Mouse (Mus musculus): ENCODE results near the gene Pbrm1. TPM values are rescaled to one million over a fixed set of nuclear protein-coding genes. Genes with fewer than 3 reads are reported as not detected.

Gene Pbrm1
- polyA plus RNA-seq, 1 experiment from 2014 or later: 131 TPM

- Histone ChIP-seq H3K36me3 (peaks cover 61% of the 10 kb centered on the region), H3K9ac (peak overlapping the region; percentile 94), H3K4me2 (peak overlapping the region; percentile 81), H3K4me3 (replicated peaks) (peak overlapping the region; percentile 88), H3K27ac (0 out of 2 replicates have a peak overlapping the region, but pooled peaks have one; percentile 98), H3K4me1 (peaks cover 30% of the 10 kb centered on the region), H3K9me3 (replicated peaks) (no peaks in the 10 kb centered on the region), H3K27me3 (no peaks in the 10 kb centered on the region)
- WGBS: 0% methylated on average over 2 of the region's 2 CpGs
- no peak for ATAC-seq (replicated peaks; ENCODE audit: low FRiP score)
Measured at GRCm38 (mm10) chr14:31017854-31018253, 1.1 kb upstream of the Pbrm1 start.

DNA sequence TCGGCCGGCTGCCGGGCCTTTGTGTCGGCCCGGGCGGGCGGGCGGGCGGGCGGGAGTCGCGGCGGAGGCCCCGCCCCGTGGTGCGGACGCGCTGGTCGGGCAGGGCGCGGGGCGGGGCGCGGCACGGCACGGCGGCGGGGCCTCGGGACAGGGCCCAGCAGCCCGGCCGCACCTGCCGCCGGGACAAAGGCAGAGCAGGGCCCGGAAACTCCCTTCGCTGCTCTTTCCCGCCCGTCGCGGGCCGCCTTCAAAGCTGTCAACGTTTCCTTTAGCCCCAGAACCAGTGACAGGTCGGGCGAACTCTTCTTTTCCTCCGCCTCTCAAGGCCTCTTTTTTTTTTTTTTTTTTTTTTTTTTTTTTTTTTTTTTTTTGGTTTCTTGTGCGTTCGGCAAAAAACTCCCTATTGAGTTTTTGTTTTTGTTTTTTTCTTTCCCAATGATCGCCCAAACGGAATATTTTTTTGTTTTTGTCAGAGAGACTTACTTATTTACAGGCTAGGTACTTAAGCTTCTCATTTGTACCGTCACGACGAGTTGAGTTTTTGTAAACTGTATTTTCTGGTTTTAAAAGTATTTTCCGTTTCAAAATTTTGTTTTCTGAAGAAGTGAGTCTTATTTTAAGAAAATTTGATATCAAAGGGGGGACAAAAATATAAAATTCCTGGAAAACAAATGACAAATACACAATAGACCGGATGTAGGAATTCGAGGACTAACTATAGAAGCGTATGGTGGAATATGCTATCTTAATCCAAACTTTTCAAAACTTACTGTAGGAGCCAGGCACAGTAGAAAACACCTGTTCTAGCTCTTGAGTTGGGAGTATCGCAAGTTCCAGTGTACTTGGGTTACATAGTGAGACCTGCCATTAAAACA, 630 bp downstream of the Pbrm1 start:
- Histone ChIP-seq H3K27ac (peak overlapping the region; percentile 98), H3K36me3 (peaks cover 58% of the 10 kb centered on the region)
- WGBS: 4% methylated on average over 36 of the region's 56 CpGs

DNA sequence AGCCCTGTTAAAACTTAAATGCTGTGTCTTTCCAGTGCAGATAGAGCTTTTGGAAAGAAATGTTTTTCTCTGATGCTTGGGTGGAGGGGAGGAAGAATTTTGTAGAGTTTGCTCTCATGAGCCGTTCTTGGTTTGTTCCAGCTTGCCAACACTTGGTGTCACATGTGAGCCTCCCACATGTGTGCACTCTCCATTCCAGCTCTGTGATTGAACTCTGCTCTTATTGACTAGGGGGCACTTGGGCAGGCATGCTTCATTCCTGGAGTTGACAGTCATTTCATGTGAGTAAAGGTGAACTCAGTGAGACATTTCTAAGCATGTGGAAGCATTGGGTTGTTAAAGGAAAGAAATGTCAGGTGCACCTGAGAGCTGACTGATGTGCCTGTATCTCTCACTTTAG, 3.6 kb downstream of the Pbrm1 start:
- Histone ChIP-seq H3K4me2 (no peak overlapping the region), H3K4me3 (replicated peaks) (no peak overlapping the region), H3K9ac (no peak overlapping the region), H3K4me1 (peaks cover 20% of the 10 kb centered on the region), H3K36me3 (peaks cover 56% of the 10 kb centered on the region), H3K9me3 (replicated peaks) (no peaks in the 10 kb centered on the region), H3K27me3 (no peaks in the 10 kb centered on the region), H3K27ac (no peak overlapping the region)
- no peak for ATAC-seq (replicated peaks; ENCODE audit: low FRiP score)
- WGBS: 37% methylated on average over 1 of the region's 1 CpGs

More for the DNA sequence above, 630 bp downstream of the Pbrm1 start:
- ATAC-seq (replicated peaks; ENCODE audit: low FRiP score): peak; percentile 96
- no peaks in the 10 kb centered on the region for H3K9me3 ChIP-seq (replicated peaks)
- H3K4me3 ChIP-seq (replicated peaks): peak overlapping the region; percentile 88
- no peaks in the 10 kb centered on the region for H3K27me3 ChIP-seq
- H3K4me1 ChIP-seq: peaks cover 30% of the 10 kb centered on the region
- peak overlapping the region; percentile 81 for H3K4me2 ChIP-seq
- H3K9ac ChIP-seq: peak overlapping the region; percentile 94

GRCm38 (mm10) chr14:31025785-31026184, 6.8 kb downstream of the Pbrm1 start:
- WGBS: 78% methylated on average over 3 of the region's 3 CpGs
- no peak for ATAC-seq (replicated peaks; ENCODE audit: low FRiP score)
- Histone ChIP-seq H3K9me3 (replicated peaks) (no peaks in the 10 kb centered on the region), H3K36me3 (peaks cover 81% of the 10 kb centered on the region), H3K27me3 (no peaks in the 10 kb centered on the region), H3K27ac (no peak overlapping the region), H3K4me2 (no peak overlapping the region), H3K4me3 (replicated peaks) (no peak overlapping the region), H3K9ac (no peak overlapping the region), H3K4me1 (peaks cover 4% of the 10 kb centered on the region)

GRCm38 (mm10) chr14:31045296-31045695, 26.4 kb downstream of the Pbrm1 start:
- H3K4me3 ChIP-seq (replicated peaks): no peak overlapping the region
- no peak for ATAC-seq (replicated peaks; ENCODE audit: low FRiP score)
- no peak overlapping the region for H3K9ac ChIP-seq
- WGBS: 93% methylated on average over 5 of the region's 5 CpGs
- no peaks in the 10 kb centered on the region for H3K9me3 ChIP-seq (replicated peaks)
- H3K36me3 ChIP-seq: peaks cover 74% of the 10 kb centered on the region
- no peaks in the 10 kb centered on the region for H3K4me1 ChIP-seq
- H3K27ac ChIP-seq: no peak overlapping the region
- H3K4me2 ChIP-seq: no peak overlapping the region
- no peaks in the 10 kb centered on the region for H3K27me3 ChIP-seq

GRCm38 (mm10) chr14:31045817-31046216, 26.9 kb downstream of the Pbrm1 start:
- H3K4me3 ChIP-seq (replicated peaks): no peak overlapping the region
- no peak overlapping the region for H3K9ac ChIP-seq
- no peak for ATAC-seq (replicated peaks; ENCODE audit: low FRiP score)
- no peaks in the 10 kb centered on the region for H3K4me1 ChIP-seq
- H3K9me3 ChIP-seq (replicated peaks): no peaks in the 10 kb centered on the region
- peaks cover 77% of the 10 kb centered on the region for H3K36me3 ChIP-seq
- WGBS: 90% methylated on average over 1 of the region's 1 CpGs
- no peak overlapping the region for H3K27ac ChIP-seq
- no peak overlapping the region for H3K4me2 ChIP-seq
- no peaks in the 10 kb centered on the region for H3K27me3 ChIP-seq

- Histone ChIP-seq H3K9ac (no peak overlapping the region), H3K27ac (no peak overlapping the region), H3K4me2 (no peak overlapping the region), H3K4me1 (no peaks in the 10 kb centered on the region), H3K9me3 (replicated peaks) (no peaks in the 10 kb centered on the region), H3K27me3 (no peaks in the 10 kb centered on the region), H3K4me3 (replicated peaks) (no peak overlapping the region), H3K36me3 (peaks cover 85% of the 10 kb centered on the region)
- ATAC-seq (replicated peaks; ENCODE audit: low FRiP score): no peak
- 76% methylated on average over 1 of the region's 1 CpGs for WGBS
Measured at GRCm38 (mm10) chr14:31062277-31062676, 43.3 kb downstream of the Pbrm1 start.

DNA sequence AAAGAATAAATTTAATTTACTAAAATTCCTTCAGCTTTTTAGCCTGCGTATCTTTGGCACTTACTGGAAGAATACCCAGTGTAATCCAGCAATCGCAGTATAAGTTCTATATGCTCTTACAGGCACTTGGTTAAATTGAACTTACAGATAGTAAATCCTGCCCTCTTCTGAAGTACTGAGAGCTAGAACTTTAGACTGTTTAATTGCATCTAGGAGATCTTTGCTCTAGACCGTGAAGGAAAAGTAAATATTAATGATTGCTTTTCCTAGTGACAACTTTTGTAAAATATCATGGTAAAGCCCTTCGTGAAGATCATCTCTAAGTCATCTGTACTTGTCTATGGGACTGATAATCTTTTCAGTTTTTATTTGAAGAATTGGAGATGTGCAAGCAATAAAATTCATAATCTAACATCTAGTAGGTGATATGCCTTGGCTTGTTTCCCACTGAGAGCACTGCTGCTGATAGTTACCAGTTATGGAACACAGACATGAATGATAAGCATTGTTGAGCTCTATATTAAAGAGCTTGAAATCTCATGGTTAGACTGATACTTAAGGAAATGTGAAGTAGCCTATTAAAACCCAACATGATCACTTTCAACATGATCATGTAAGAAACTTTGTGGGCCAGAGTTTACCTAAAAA, 50.3 kb downstream of the Pbrm1 start:
- Histone ChIP-seq H3K4me1 (no peaks in the 10 kb centered on the region), H3K36me3 (peaks cover 84% of the 10 kb centered on the region), H3K27me3 (no peaks in the 10 kb centered on the region), H3K4me2 (no peak overlapping the region), H3K9me3 (replicated peaks) (no peaks in the 10 kb centered on the region), H3K27ac (no peak overlapping the region), H3K9ac (no peak overlapping the region), H3K4me3 (replicated peaks) (no peak overlapping the region)
- ATAC-seq (replicated peaks; ENCODE audit: low FRiP score): no peak
- 95% methylated on average over 4 of the region's 4 CpGs for WGBS

- peaks cover 88% of the 10 kb centered on the region for H3K36me3 ChIP-seq
- no peaks in the 10 kb centered on the region for H3K9me3 ChIP-seq (replicated peaks)
- H3K4me2 ChIP-seq: no peak overlapping the region
- no peak overlapping the region for H3K9ac ChIP-seq
- WGBS: 89% methylated on average over 3 of the region's 3 CpGs
- H3K27me3 ChIP-seq: no peaks in the 10 kb centered on the region
- no peak overlapping the region for H3K27ac ChIP-seq
- no peak overlapping the region for H3K4me3 ChIP-seq (replicated peaks)
- no peak for ATAC-seq (replicated peaks; ENCODE audit: low FRiP score)
- no peaks in the 10 kb centered on the region for H3K4me1 ChIP-seq
Measured at GRCm38 (mm10) chr14:31078597-31079208, 59.8 kb downstream of the Pbrm1 start.

DNA sequence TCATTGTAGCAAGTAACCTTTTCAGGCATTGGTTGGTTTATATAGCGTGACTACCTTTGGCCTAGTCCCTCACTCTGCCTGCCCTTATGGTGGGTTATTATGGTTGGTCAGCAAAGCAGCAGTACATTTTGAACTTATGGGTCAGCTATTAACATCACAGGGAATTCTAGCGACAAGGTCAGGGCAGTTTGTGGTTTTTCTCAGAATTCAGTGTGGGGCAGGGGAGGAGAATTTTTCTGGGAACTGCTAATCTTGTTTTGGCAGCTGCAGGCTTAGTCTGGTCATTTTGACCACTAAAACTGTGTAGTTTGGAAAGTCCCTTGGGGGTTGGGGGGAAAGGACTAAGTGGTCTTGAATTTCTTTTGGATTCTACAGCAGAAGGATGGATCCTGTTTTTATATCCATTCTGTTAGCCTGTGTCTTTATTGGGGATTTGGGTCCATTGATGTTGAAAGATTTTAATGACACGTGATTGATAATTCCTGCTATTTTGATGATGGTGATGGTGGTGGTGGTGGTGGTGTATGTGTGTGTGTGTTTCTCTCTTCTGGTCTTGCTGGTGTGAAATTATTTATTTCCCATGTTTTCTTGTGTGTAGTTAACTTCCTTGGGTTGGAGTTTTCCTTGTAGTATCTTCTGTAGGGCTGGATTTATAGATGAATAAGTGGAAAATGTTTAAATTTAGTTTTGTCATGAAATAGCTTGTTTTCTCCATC, 60.5 kb downstream of the Pbrm1 start:
- H3K9me3 ChIP-seq (replicated peaks): no peaks in the 10 kb centered on the region
- H3K4me1 ChIP-seq: no peaks in the 10 kb centered on the region
- peaks cover 83% of the 10 kb centered on the region for H3K36me3 ChIP-seq
- ATAC-seq (replicated peaks; ENCODE audit: low FRiP score): no peak
- H3K4me3 ChIP-seq (replicated peaks): no peak overlapping the region
- WGBS: 86% methylated on average over 3 of the region's 3 CpGs
- H3K27ac ChIP-seq: no peak overlapping the region
- H3K9ac ChIP-seq: no peak overlapping the region
- no peaks in the 10 kb centered on the region for H3K27me3 ChIP-seq
- H3K4me2 ChIP-seq: no peak overlapping the region

DNA sequence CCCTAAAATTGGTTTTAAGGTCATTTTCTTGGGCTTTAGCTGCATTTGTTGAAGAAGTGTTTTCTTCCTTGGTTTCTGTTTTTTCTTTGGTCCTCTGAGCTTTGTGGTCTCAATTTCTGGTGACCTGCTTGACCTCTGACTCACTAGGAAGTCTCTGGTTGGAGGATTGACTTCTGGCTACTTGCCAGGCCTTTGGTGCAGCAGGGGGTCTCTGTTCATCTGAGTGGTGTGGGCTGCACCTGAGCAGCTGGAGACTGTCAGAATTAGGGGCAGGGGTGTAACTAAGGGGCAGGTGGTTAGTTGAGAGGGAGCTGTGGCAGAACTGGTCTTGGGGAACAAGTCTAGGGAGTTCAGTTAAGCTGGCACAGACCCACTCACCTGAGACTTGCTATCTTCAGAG, 62.2 kb downstream of the Pbrm1 start:
- no peaks in the 10 kb centered on the region for H3K4me1 ChIP-seq
- H3K27ac ChIP-seq: no peak overlapping the region
- no peaks in the 10 kb centered on the region for H3K9me3 ChIP-seq (replicated peaks)
- ATAC-seq (replicated peaks; ENCODE audit: low FRiP score): no peak
- no peak overlapping the region for H3K4me3 ChIP-seq (replicated peaks)
- H3K4me2 ChIP-seq: no peak overlapping the region
- no peaks in the 10 kb centered on the region for H3K27me3 ChIP-seq
- peaks cover 80% of the 10 kb centered on the region for H3K36me3 ChIP-seq
- H3K9ac ChIP-seq: no peak overlapping the region

- no peak overlapping the region for H3K4me3 ChIP-seq (replicated peaks)
- no peak overlapping the region for H3K4me2 ChIP-seq
- H3K9ac ChIP-seq: no peak overlapping the region
- no peaks in the 10 kb centered on the region for H3K27me3 ChIP-seq
- peaks cover 87% of the 10 kb centered on the region for H3K36me3 ChIP-seq
- no peak for ATAC-seq (replicated peaks; ENCODE audit: low FRiP score)
- H3K27ac ChIP-seq: no peak overlapping the region
- no peaks in the 10 kb centered on the region for H3K9me3 ChIP-seq (replicated peaks)
- WGBS: 84% methylated on average over 6 of the region's 6 CpGs
- H3K4me1 ChIP-seq: no peaks in the 10 kb centered on the region
Measured at GRCm38 (mm10) chr14:31087433-31087832, 68.5 kb downstream of the Pbrm1 start.

Measured in kidney, embryonic 15.5 days (tissue).